Comparison of ENCODE assay signal across 1 mouse cellular context in genomic region chr2:164760059-164760833, GRCm38 (mm10).
TF ChIP-seq lines count a peak whose summit lies in the region.

No protein-coding gene starts in this region.

TF ChIP-seq in MEL, 35 proteins besides CTCF, POLR2A, EP300 and RAD21:
- TF ChIP-seq KAT2A (conservative IDR thresholded peaks at IDR 0.05; ENCODE audit: low read depth, low read length) (no peak), ZMIZ1 (IDR thresholded peaks at IDR 0.05; ENCODE audit: low read depth, low read length) (no peak), ETS1 (IDR thresholded peaks at IDR 0.05; ENCODE audit: low read depth, low read length) (no peak), TCF12 (IDR thresholded peaks at IDR 0.05; ENCODE audit: low read depth, low read length) (no peak), GABPA (IDR thresholded peaks at IDR 0.05; ENCODE audit: low read depth, low read length) (no peak), UBTF (IDR thresholded peaks at IDR 0.05; ENCODE audit: borderline replicate concordance, insufficient read depth, low read depth, low read length) (no peak), USF1 (IDR thresholded peaks at IDR 0.05; ENCODE audit: low read depth, low read length) (no peak), MAX (IDR thresholded peaks at IDR 0.05; ENCODE audit: low read length) (no peak), CHD2 (IDR thresholded peaks at IDR 0.05; ENCODE audit: low read length) (no peak), MYC (IDR thresholded peaks at IDR 0.05; ENCODE audit: low read depth, low read length) (no peak)
